Mouse (Mus musculus): ENCODE measurements around the gene Calhm3.

GRCm38 (mm10) chr19:47204653-47205052 is 47.1 kb upstream of the Calhm3 start:
- no peak for TF ChIP-seq GATA1 (IDR thresholded peaks at IDR 0.05; ENCODE audit: borderline replicate concordance, low read length)
- TF ChIP-seq CTCF (IDR thresholded peaks at IDR 0.05; ENCODE audit: low read depth, low read length) = no peak
- TF ChIP-seq TAL1 (conservative IDR thresholded peaks at IDR 0.05; ENCODE audit: low read depth, low read length) = no peak
- TF ChIP-seq POLR2AphosphoS5 (IDR thresholded peaks at IDR 0.05; ENCODE audit: insufficient replicate concordance, low read depth, low read length) = no peak

Data from G1E (cell line).